Mouse (Mus musculus): ENCODE measurements around the gene Olfr92.

The Olfr92 gene

DNA sequence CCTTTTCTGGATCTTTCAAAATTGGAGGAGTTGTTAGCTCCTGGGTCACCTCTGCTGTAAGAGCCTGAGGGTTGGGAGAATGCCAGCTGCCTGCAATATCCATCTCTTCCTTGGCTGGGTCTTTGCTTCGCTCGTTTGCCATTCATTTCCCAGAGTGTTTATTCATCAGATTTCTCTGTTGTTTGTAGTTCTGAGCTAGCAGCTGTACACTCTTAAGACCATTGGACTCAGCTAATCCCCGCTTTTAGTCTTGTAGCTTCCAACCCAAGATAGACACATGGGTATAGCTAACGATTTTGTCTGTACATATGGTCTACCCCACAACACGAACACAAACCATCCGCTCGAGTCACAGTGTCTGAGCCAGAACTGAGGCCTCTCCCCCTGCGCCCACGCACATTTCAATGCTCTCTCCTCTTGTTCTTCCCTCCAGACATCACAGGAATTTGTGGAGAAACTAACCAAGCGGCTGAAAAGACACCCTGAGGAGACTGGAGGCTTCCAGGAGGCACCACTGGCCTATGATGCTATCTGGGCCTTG is 57.7 kb downstream of the Olfr92 start:
- DNase-seq (ENCODE audit: low read depth): no peak

DNA sequence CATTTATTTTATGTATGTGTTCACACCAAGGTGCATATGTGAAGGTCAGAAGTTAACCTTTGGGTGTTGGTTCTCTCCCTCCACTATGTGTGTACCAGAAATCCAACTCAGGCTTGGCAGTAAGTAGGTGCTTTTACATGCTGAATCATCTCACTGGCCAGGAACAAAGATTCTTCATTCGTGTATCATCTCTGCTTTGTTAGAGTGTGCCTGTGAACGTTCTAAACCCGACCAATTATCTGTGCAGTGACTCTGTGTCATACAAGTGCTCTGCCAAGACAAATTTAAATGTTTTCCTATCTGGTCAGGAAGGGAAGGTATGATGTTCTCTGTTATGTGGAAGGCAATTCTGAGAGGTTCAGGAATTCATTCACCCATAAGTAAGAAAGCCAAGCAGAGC is 58.5 kb downstream of the Olfr92 start:
- DNase-seq (ENCODE audit: low read depth): no peak

Measured in c-Kit-positive CD71-positive TER-119-negative erythroid progenitor cells, embryonic 14.5 days (primary cell).